8 mouse cellular contexts compared by ENCODE assay signal in genomic region chr15:5107686-5108654, GRCm38 (mm10). TPM values are rescaled to one million over a fixed set of nuclear protein-coding genes. Genes with fewer than 3 reads are reported as not detected.
DNase-seq lines count a peak whose midpoint lies in the region; ATAC-seq lines count a peak whose summit lies in the region.

Gene Card6, minus strand, starts transcription at chr15:5108539.

- H3K27ac ChIP-seq in midbrain, embryonic 13.5 days = no peak within 1 kb of the TSS
- no peak within 1 kb of the TSS for H3K27ac ChIP-seq in midbrain, embryonic 10.5 days (replicated peaks)
- H3K27ac ChIP-seq in embryonic facial prominence, embryonic 13.5 days = no peak within 1 kb of the TSS; the same call in 1 of the 2 replicates
- peak within 1 kb of the TSS; percentile 77 for H3K27ac ChIP-seq in lung, embryonic 16.5 days (ENCODE audit: low read length)

- H3K27me3 ChIP-seq in midbrain, embryonic 13.5 days = no peaks in the 10 kb centered on the region
- no peaks in the 10 kb centered on the region for H3K27me3 ChIP-seq in midbrain, embryonic 10.5 days (ENCODE audit: low read depth, poor library complexity, severe bottlenecking)
- no peaks in the 10 kb centered on the region for H3K27me3 ChIP-seq in embryonic facial prominence, embryonic 13.5 days
- H3K27me3 ChIP-seq in lung, embryonic 16.5 days (ENCODE audit: control insufficient read depth, insufficient read depth, low read depth, low read length) = no peaks in the 10 kb centered on the region

- WGBS in midbrain, embryonic 13.5 days = 79% methylated on average over 21 of the region's 21 CpGs
- WGBS in midbrain, embryonic 10.5 days = 78% methylated on average over 21 of the region's 21 CpGs
- 51% methylated on average over 21 of the region's 21 CpGs for WGBS in embryonic facial prominence, embryonic 13.5 days
- 36% methylated on average over 21 of the region's 21 CpGs for WGBS in lung, embryonic 16.5 days

- no peaks in the 10 kb centered on the region for H3K4me1 ChIP-seq in midbrain, embryonic 13.5 days (replicated peaks)
- no peaks in the 10 kb centered on the region for H3K4me1 ChIP-seq in midbrain, embryonic 10.5 days
- no peaks in the 10 kb centered on the region for H3K4me1 ChIP-seq in embryonic facial prominence, embryonic 13.5 days
- H3K4me1 ChIP-seq in lung, embryonic 16.5 days (replicated peaks; ENCODE audit: control insufficient read depth, insufficient read depth, low read length) = no peaks in the 10 kb centered on the region

- 0 out of 2 replicates have a peak within 1 kb of the TSS, but pooled peaks have one; percentile 28 for H3K9ac ChIP-seq in midbrain, embryonic 13.5 days (replicated peaks)
- H3K9ac ChIP-seq in embryonic facial prominence, embryonic 13.5 days = peak within 1 kb of the TSS; percentile 37
- peak within 1 kb of the TSS; percentile 61 for H3K9ac ChIP-seq in lung, embryonic 16.5 days (ENCODE audit: low read length)

- no peak for ATAC-seq in midbrain, embryonic 13.5 days
- no peak for ATAC-seq in embryonic facial prominence, embryonic 13.5 days (ENCODE audit: insufficient number of reproducible peaks, insufficient read depth, low FRiP score, low TSS enrichment, low read depth)
- no peak for ATAC-seq in lung, embryonic 16.5 days (ENCODE audit: low read depth)

- H3K9me3 ChIP-seq in midbrain, embryonic 13.5 days = no peaks in the 10 kb centered on the region
- no peaks in the 10 kb centered on the region for H3K9me3 ChIP-seq in midbrain, embryonic 10.5 days (replicated peaks)
- H3K9me3 ChIP-seq in embryonic facial prominence, embryonic 13.5 days = no peaks in the 10 kb centered on the region
- H3K9me3 ChIP-seq in lung, embryonic 16.5 days (ENCODE audit: control insufficient read depth, low read length) = no peaks in the 10 kb centered on the region

- H3K4me2 ChIP-seq in midbrain, embryonic 13.5 days (replicated peaks) = no peak within 1 kb of the TSS
- H3K4me2 ChIP-seq in embryonic facial prominence, embryonic 13.5 days = peak within 1 kb of the TSS; percentile 38
- H3K4me2 ChIP-seq in lung, embryonic 16.5 days (ENCODE audit: low read depth, low read length) = peak within 1 kb of the TSS; percentile 42

- H3K4me3 ChIP-seq in midbrain, embryonic 13.5 days (replicated peaks) = no peak within 1 kb of the TSS
- no peak within 1 kb of the TSS for H3K4me3 ChIP-seq in midbrain, embryonic 10.5 days
- peak within 1 kb of the TSS; percentile 29 for H3K4me3 ChIP-seq in embryonic facial prominence, embryonic 13.5 days
- H3K4me3 ChIP-seq in lung, embryonic 16.5 days (ENCODE audit: low read length) = peak within 1 kb of the TSS; percentile 48

- H3K36me3 ChIP-seq in midbrain, embryonic 13.5 days = no peaks in the 10 kb centered on the region
- no peaks in the 10 kb centered on the region for H3K36me3 ChIP-seq in midbrain, embryonic 10.5 days
- no peaks in the 10 kb centered on the region for H3K36me3 ChIP-seq in embryonic facial prominence, embryonic 13.5 days
- no peaks in the 10 kb centered on the region for H3K36me3 ChIP-seq in lung, embryonic 16.5 days (ENCODE audit: control insufficient read depth, insufficient read depth, low read length)

- DNase-seq in midbrain, embryonic 10.5 days (ENCODE audit: low spot score) = no peak
- DNase-seq in kidney, adult 9 months = peak; percentile 33
- DNase-seq in thymus, postnatal 14 days = peak; percentile 76
- DNase-seq in ovary, postnatal 14 days (ENCODE audit: low spot score) = no peak
- DNase-seq in cerebellum, adult 9-11 months = no peak

RNA-seq across cellular contexts. Expression of gene Card6, which starts in this region (rescaled TPM):
- 0.46 and 0.59 TPM in 2 replicates for polyA plus RNA-seq in midbrain, embryonic 13.5 days (2015; fragmentation: Nextera tagmentation; extraction: Ambion mirVana)
- 0.68 and 0.77 TPM in 2 replicates for polyA plus RNA-seq in midbrain, embryonic 10.5 days (2016; fragmentation: Nextera tagmentation; extraction: Ambion mirVana)
- polyA plus RNA-seq in embryonic facial prominence, embryonic 13.5 days (2015; fragmentation: Nextera tagmentation; extraction: Ambion mirVana) = 0.77 and 1.3 TPM in 2 replicates
- 2.3 and 2.6 TPM in 2 replicates for polyA plus RNA-seq in lung, embryonic 16.5 days (2015; fragmentation: Nextera tagmentation; extraction: Ambion mirVana)

Comparison
In these comparisons a context has a peak if more than half of its experiments do, and no peak if none do; other contexts are left out.
1. H3K4me3 ChIP-seq: peak in embryonic facial prominence, embryonic 13.5 days (single experiment) and lung, embryonic 16.5 days (single experiment); none in midbrain, embryonic 13.5 days (single experiment) and midbrain, embryonic 10.5 days (single experiment).
2. DNase-seq: peak in kidney, adult 9 months (single experiment) and thymus, postnatal 14 days (single experiment); none in midbrain, embryonic 10.5 days (single experiment), ovary, postnatal 14 days (single experiment) and cerebellum, adult 9-11 months (single experiment).
3. Peak in every context shown above with its lines, with median percentiles within 50 percentile points of each other: H3K9ac ChIP-seq.